Comparison of ENCODE assay signal across 15 mouse cellular contexts in genomic region chr11:59918014-59918413, GRCm38 (mm10). TPM values are rescaled to one million over a fixed set of nuclear protein-coding genes. Genes with fewer than 3 reads are reported as not detected.
DNase-seq lines count a peak whose midpoint lies in the region; ATAC-seq and TF ChIP-seq lines count a peak whose summit lies in the region.
"Had no signal": no experiment of that assay in that cellular context is flagged by ENCODE, and none has a peak within 500 bp of the region (broad histone marks: within the 10 kb centered on the region; RNA-seq: fewer than 3 reads in every experiment).

No protein-coding gene starts in this region.

- TF ChIP-seq CTCF in kidney, adult 2 months (conservative IDR thresholded peaks at IDR 0.05; ENCODE audit: insufficient read depth, insufficient read length, low read depth, low read length) = no peak

- DNase-seq in kidney, adult 2 months = peak; percentile 81
- peak; percentile 43 for DNase-seq in NIH3T3 (ENCODE audit: low read depth)
- peak; percentile 53 to 78 for DNase-seq in heart, adult 9 months (ENCODE audit: low spot score in 2 of 2)
- DNase-seq in kidney, postnatal 14 days = peak; percentile 71
- no peak for DNase-seq in cerebellum, postnatal 14 days
- DNase-seq in ovary, postnatal 14 days (ENCODE audit: low spot score) = no peak
- DNase-seq in spleen, postnatal 4 days (ENCODE audit: low spot score in 2 of 2) = no peak
- DNase-seq: cerebellum, adult 18-20 months; gastrocnemius, postnatal 25 days; layer of hippocampus, postnatal 36 days; thymus, adult 18-20 months had no signal

- no peak overlapping the region for H3K4me3 ChIP-seq in kidney, adult 2 months (ENCODE audit: insufficient read depth, low read depth, low read length)
- no peak overlapping the region for H3K4me3 ChIP-seq in kidney, embryonic 14.5 days (ENCODE audit: low read length)
- H3K4me3 ChIP-seq: forebrain, embryonic 12.5 days; limb, embryonic 15.5 days had no signal

- no peak overlapping the region for H3K27ac ChIP-seq in kidney, adult 2 months (ENCODE audit: insufficient read depth, low read depth, low read length)
- H3K27ac ChIP-seq in kidney, embryonic 14.5 days (ENCODE audit: low read depth, low read length) = no peak overlapping the region
- H3K27ac ChIP-seq: forebrain, embryonic 12.5 days; limb, embryonic 15.5 days had no signal

- WGBS in kidney, adult 2 months = 38% methylated on average over 4 of the region's 4 CpGs
- WGBS in kidney, embryonic 14.5 days = 44% methylated on average over 4 of the region's 4 CpGs

- H3K27me3 ChIP-seq in kidney, adult 2 months (replicated peaks; ENCODE audit: control insufficient read depth, insufficient read depth, low read length) = no peaks in the 10 kb centered on the region
- no peaks in the 10 kb centered on the region for H3K27me3 ChIP-seq in kidney, embryonic 14.5 days (ENCODE audit: control insufficient read depth, insufficient read depth, low read length)
- H3K27me3 ChIP-seq: forebrain, embryonic 12.5 days; limb, embryonic 15.5 days had no signal

- no peaks in the 10 kb centered on the region for H3K36me3 ChIP-seq in kidney, adult 2 months (ENCODE audit: control insufficient read depth, insufficient read depth, low read length)
- no peaks in the 10 kb centered on the region for H3K36me3 ChIP-seq in kidney, embryonic 14.5 days (ENCODE audit: control insufficient read depth, insufficient read depth, low read length)
- H3K36me3 ChIP-seq: forebrain, embryonic 12.5 days; limb, embryonic 15.5 days had no signal

- ATAC-seq in kidney, embryonic 14.5 days (ENCODE audit: low FRiP score, low TSS enrichment) = no peak

- no peak overlapping the region for H3K4me2 ChIP-seq in kidney, embryonic 14.5 days (replicated peaks; ENCODE audit: low read depth, low read length)
- H3K4me2 ChIP-seq: forebrain, embryonic 12.5 days; limb, embryonic 15.5 days; midbrain, embryonic 11.5 days had no signal

- no peak for TF ChIP-seq POLR2A in kidney, adult 2 months (IDR thresholded peaks at IDR 0.05; ENCODE audit: low read depth, low read length)

- no peaks in the 10 kb centered on the region; the same call in 1 of the 2 replicates for H3K4me1 ChIP-seq in kidney, adult 2 months (ENCODE audit: control insufficient read depth, insufficient read depth, low read length)
- peaks cover 4% of the 10 kb centered on the region for H3K4me1 ChIP-seq in kidney, embryonic 14.5 days (ENCODE audit: control insufficient read depth, insufficient read depth, low read length)
- H3K4me1 ChIP-seq: forebrain, embryonic 12.5 days had no signal

- no peaks in the 10 kb centered on the region for H3K9me3 ChIP-seq in kidney, embryonic 14.5 days (ENCODE audit: control insufficient read depth, low read length)
- H3K9me3 ChIP-seq: forebrain, embryonic 12.5 days; limb, embryonic 15.5 days had no signal

- no peak overlapping the region for H3K9ac ChIP-seq in kidney, embryonic 14.5 days (ENCODE audit: low read depth, low read length)
- H3K9ac ChIP-seq: forebrain, embryonic 12.5 days; limb, embryonic 15.5 days had no signal

RNA-seq across cellular contexts. Expression of gene Med9, which starts 30.0 kb away (rescaled TPM):
- 20.4 and 25.7 TPM in 2 replicates for polyA plus RNA-seq in kidney, adult 2 months (2012; rRNA removed)
- 41.3 and 43.7 TPM in 2 replicates for polyA plus RNA-seq in kidney, embryonic 14.5 days (2014; fragmentation: Nextera tagmentation; extraction: Ambion mirVana)

RNA-seq across cellular contexts. Expression of gene Rasd1, which starts 46.7 kb away (rescaled TPM):
- polyA plus RNA-seq in kidney, adult 2 months (2012; rRNA removed) = 7.2 and 8.9 TPM in 2 replicates
- 3.0 and 3.6 TPM in 2 replicates for polyA plus RNA-seq in kidney, embryonic 14.5 days (2014; fragmentation: Nextera tagmentation; extraction: Ambion mirVana)

Comparison
In these comparisons a context has a peak if more than half of its experiments do, and no peak if none do; other contexts are left out.
1. DNase-seq: peak in kidney, adult 2 months (single experiment), NIH3T3 (single experiment), heart, adult 9 months (2 of 2) and kidney, postnatal 14 days (single experiment); none in cerebellum, postnatal 14 days (0 of 2), ovary, postnatal 14 days (single experiment) and spleen, postnatal 4 days (0 of 2).